Mouse (Mus musculus) thymus, adult 2 months (tissue): ENCODE measurements around the gene Eva1c. TPM values are rescaled to one million over a fixed set of nuclear protein-coding genes. Genes with fewer than 3 reads are reported as not detected.
"Not testable (repeated sequence)": the region's sequence is repeated elsewhere in the genome, so short reads cannot be mapped to it uniquely, and the experiment has no call there.

Experiments
- DNase-seq: peaks from one replicate; pipeline ENCODE4 v3.0.0; 2021
- H3K27ac ChIP-seq: fragments of 200-500 bp; 2 replicates; pipeline ENCODE4 v1.5.1; 2012; ENCODE audit warnings: low read length, control low read depth; ENCODE audit not compliant: control insufficient read depth, insufficient read depth
- H3K27me3 ChIP-seq: fragments of 200-500 bp; 2 replicates; pipeline ENCODE4 v1.6.1; 2012; ENCODE audit warnings: mild to moderate bottlenecking, low read length, moderate library complexity, mixed read lengths; ENCODE audit not compliant: control insufficient read depth, insufficient read depth
- H3K36me3 ChIP-seq: fragments of 200-500 bp; 2 replicates; pipeline ENCODE4 v1.6.1; 2012; ENCODE audit warnings: mild to moderate bottlenecking, low read length, moderate library complexity; ENCODE audit not compliant: control insufficient read depth, insufficient read depth
- H3K4me1 ChIP-seq: fragments of 200-500 bp; replicated peaks from 2 replicates; pipeline ENCODE4 v1.6.1; 2012; ENCODE audit warnings: low read length; ENCODE audit not compliant: control insufficient read depth, insufficient read depth
- H3K4me3 ChIP-seq: fragments of 200-500 bp; 2 replicates; pipeline ENCODE4 v1.5.1; 2012; ENCODE audit warnings: mild to moderate bottlenecking, low read length, control low read depth, moderate library complexity; ENCODE audit not compliant: control insufficient read depth, insufficient read depth
- CTCF ChIP-seq: fragments of 200-500 bp; IDR thresholded peaks from 2 replicates; pipeline ENCODE4 v1.5.1; 2012; ENCODE audit warnings: mild to moderate bottlenecking, control low read depth, low read length, moderate library complexity, borderline replicate concordance; ENCODE audit not compliant: control insufficient read depth, poor library complexity, insufficient read depth; ENCODE audit errors: extremely low read depth
- POLR2A ChIP-seq: fragments of 200-500 bp; IDR thresholded peaks from 2 replicates; pipeline ENCODE4 v1.6.1; 2012; ENCODE audit warnings: mild to moderate bottlenecking, low read length, control low read depth, moderate library complexity; ENCODE audit not compliant: control insufficient read depth, poor library complexity, insufficient read depth; ENCODE audit errors: extremely low read depth
- whole genome bisulfite sequencing: fragments of 180-500 bp; shearing (Covaris S2); methylation state at CpG from one replicate; pipeline ENCODE4 v1.1.7; 2018; 5-methylcytosine and 5-hydroxymethylcytosine counted together
- polyA plus RNA-seq: library from polyadenylated mRNA; depleted of rRNA; stranded (reverse); fragments of >200 nt; gene quantifications from 2 replicates; pipeline ENCODE4 v1.2.3, GENCODE M21; 2012

Eva1c gene
- polyA plus RNA-seq, 1 experiment: 2.0 TPM

GRCm38 (mm10) chr16:90822284-90822935 lies 4.1 kb upstream of the Eva1c start:
- H3K27me3 ChIP-seq: no peaks in the 10 kb centered on the region
- H3K4me3 ChIP-seq: no peak overlapping the region
- TF ChIP-seq POLR2A (no peak), CTCF (no peak)
- DNase-seq: no peak
- 91% methylated on average over 10 of the region's 10 CpGs for WGBS
- no peak overlapping the region for H3K27ac ChIP-seq
- no peaks in the 10 kb centered on the region for H3K4me1 ChIP-seq
- H3K36me3 ChIP-seq: no peaks in the 10 kb centered on the region

- WGBS: 82% methylated on average over 7 of the region's 7 CpGs
- no peak for TF ChIP-seq CTCF
- TF ChIP-seq POLR2A: no peak
Measured at GRCm38 (mm10) chr16:90822981-90823380, 3.5 kb upstream of the Eva1c start.

GRCm38 (mm10) chr16:90823986-90824385 lies 2.5 kb upstream of the Eva1c start:
- H3K36me3 ChIP-seq, H3K4me1 ChIP-seq, DNase-seq, H3K27ac ChIP-seq, H3K27me3 ChIP-seq, H3K4me3 ChIP-seq: not testable (repeated sequence)
- 90% methylated on average over 4 of the region's 4 CpGs for WGBS

More at GRCm38 (mm10) chr16:90822981-90823380, 3.5 kb upstream of the Eva1c start:
- Histone ChIP-seq H3K36me3 (no peaks in the 10 kb centered on the region), H3K4me1 (no peaks in the 10 kb centered on the region), H3K4me3 (no peak overlapping the region), H3K27me3 (no peaks in the 10 kb centered on the region), H3K27ac (no peak overlapping the region)
- DNase-seq: no peak

GRCm38 (mm10) chr16:90826041-90826440 lies 478 bp upstream of the Eva1c start:
- WGBS: 90% methylated on average over 5 of the region's 5 CpGs

GRCm38 (mm10) chr16:90827498-90827897 lies 979 bp downstream of the Eva1c start:
- Histone ChIP-seq H3K4me3 (no peak overlapping the region), H3K4me1 (no peaks in the 10 kb centered on the region), H3K27me3 (peaks cover 7% of the 10 kb centered on the region; the same call in 1 of the 2 replicates), H3K27ac (no peak overlapping the region), H3K36me3 (no peaks in the 10 kb centered on the region)
- no peak for TF ChIP-seq POLR2A
- TF ChIP-seq CTCF: no peak
- DNase-seq: no peak
- WGBS: 93% methylated on average over 9 of the region's 9 CpGs

More at GRCm38 (mm10) chr16:90826041-90826440, 478 bp upstream of the Eva1c start:
- TF ChIP-seq POLR2A (no peak), CTCF (no peak)
- DNase-seq: no peak
- Histone ChIP-seq H3K36me3 (no peaks in the 10 kb centered on the region), H3K4me3 (no peak overlapping the region), H3K27ac (no peak overlapping the region), H3K27me3 (peaks cover 7% of the 10 kb centered on the region; the same call in 1 of the 2 replicates), H3K4me1 (no peaks in the 10 kb centered on the region)

- no peak for DNase-seq
- Histone ChIP-seq H3K27ac (no peak overlapping the region), H3K36me3 (no peaks in the 10 kb centered on the region), H3K27me3 (peaks cover 7% of the 10 kb centered on the region; the same call in 1 of the 2 replicates), H3K4me3 (no peak overlapping the region), H3K4me1 (no peaks in the 10 kb centered on the region)
- TF ChIP-seq POLR2A (no peak), CTCF (no peak)
- 83% methylated on average over 7 of the region's 7 CpGs for WGBS
Measured at GRCm38 (mm10) chr16:90829136-90829535, 2.6 kb downstream of the Eva1c start.
